Mouse (Mus musculus) left cerebral cortex, postnatal 36 days (tissue): ENCODE measurements around the gene Ppp6c. TPM values are rescaled to one million over a fixed set of nuclear protein-coding genes. Genes with fewer than 3 reads are reported as not detected.
A peak's percentile ranks its signal among the peaks of the same experiment; 100 is the strongest.
"Not testable (repeated sequence)": the region's sequence is repeated elsewhere in the genome, so short reads cannot be mapped to it uniquely, and the experiment has no call there.

Experiments used
- DNase-seq, 2 experiments: peaks; one replicate each; pipeline ENCODE4 v3.0.0; 2021 to 2022; ENCODE audit warnings: low spot score in 2 of 2, mixed read lengths in 1 of 2
- intact Hi-C: fragments of 180-260 bp; cut with DNase I; formaldehyde crosslinking; loops from one replicate; pipeline ENCODE4 v1.15.1; 2025
- total RNA-seq, 2 experiments: library from RNA; stranded (reverse); gene quantifications; 2 replicates each; pipeline ENCODE4 v1.2.3; 2021

The Ppp6c gene
- total RNA-seq: 10 to 100 TPM; 63.0 to 64.6 TPM

GRCm38 (mm10) chr2:39226019-39226640 is at the start of gene Ppp6c:
Ppp6c (minus strand) TSS chr2:39226451.
- intact Hi-C loops: no loop called here
- peak; percentile 93 to 95 for DNase-seq

DNA sequence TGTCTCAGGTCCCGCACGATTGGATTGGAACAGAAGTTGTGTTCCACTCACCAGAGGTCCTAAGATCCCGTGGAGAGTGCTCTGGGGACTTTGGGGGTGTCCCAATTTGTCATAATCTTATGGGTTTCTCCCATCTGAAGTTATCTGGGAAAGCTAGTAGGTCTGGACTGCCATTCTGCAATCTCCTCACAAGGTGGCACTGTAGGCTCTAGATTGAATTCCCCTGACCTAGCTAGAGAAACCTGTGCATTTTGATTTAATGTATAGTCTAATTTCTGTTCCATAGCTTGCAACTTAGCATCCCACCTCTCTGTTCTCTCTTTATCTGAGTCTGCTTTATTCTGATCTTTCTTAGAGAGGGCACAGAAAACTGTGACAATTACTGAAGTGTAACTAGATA is 42.1 kb upstream of the Ppp6c start:
- no peak for DNase-seq
- intact Hi-C loops: no loop called here

DNA sequence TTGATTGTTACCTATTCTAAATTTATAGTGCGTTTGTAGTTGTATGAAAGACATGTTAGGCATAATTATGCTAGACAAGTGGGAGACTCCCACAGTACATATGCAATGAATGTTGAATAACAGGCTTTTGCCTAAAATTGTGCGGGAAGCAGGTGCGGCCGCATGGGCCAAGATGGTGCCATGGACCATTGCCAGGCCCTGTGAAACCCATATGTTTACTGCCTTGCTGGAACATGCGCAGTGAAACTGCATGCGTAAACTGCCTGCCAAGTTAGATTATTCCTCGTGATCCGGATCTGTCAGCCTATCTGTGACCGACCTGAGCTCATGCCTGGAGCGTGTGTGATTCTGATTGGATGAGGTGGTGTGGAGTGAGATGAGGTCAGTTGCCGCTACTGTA is 26.0 kb upstream of the Ppp6c start:
- peak in 1 of 2 experiments; percentile 23 for DNase-seq
- intact Hi-C loops: not testable (repeated sequence)

GRCm38 (mm10) chr2:39246862-39247261 is 20.6 kb upstream of the Ppp6c start:
- DNase-seq, intact Hi-C loops: not testable (repeated sequence)

- intact Hi-C loops: no loop called here
These were observed 480 bp upstream of the Ppp6c start for GRCm38 (mm10) chr2:39226731-39227130.

DNA sequence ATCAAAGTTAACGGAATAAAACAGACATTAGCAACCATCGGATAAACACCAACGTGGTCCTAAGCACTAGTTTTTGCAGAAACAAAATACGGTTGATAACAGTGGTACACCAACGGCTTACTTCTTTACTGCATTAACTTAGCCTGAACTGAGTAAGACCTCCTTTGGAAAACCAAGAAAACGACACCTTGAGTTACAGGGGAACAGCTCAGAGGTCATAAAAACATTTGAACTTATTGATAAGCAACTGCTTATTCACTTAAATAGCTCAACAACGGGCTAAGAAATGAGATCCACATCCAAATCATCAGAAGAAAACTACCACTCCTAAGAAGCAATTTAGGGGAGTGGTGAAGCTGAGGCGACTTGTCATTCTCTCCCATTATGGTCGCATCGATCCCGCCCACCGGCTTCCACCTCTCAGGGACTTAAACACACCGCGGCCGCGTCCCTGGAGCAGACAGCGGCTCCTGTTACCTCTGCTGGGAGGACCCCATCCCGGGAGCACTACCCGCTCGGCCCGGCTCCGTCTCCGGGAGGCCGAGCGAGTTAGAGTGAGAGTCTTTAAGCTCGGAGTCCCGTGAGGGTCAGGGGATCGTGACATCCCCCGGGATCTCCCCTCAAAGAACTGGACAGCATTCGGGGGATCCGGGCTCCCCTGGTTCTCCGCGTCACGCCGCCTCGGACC is 776 bp downstream of the Ppp6c start:
- intact Hi-C loops: not testable (repeated sequence)
- DNase-seq: peak in 1 of 2 experiments; percentile 58

More at GRCm38 (mm10) chr2:39226731-39227130, 480 bp upstream of the Ppp6c start:
- DNase-seq: no peak

- intact Hi-C loops: no loop called here
- DNase-seq: no peak
These were observed 1.6 kb downstream of the Ppp6c start for GRCm38 (mm10) chr2:39224621-39225020.

GRCm38 (mm10) chr2:39220010-39220409 is 6.2 kb downstream of the Ppp6c start:
- no peak for DNase-seq
- intact Hi-C loops: no loop called here

- no peak for DNase-seq
- intact Hi-C loops: no loop called here
These were observed 7.2 kb downstream of the Ppp6c start for GRCm38 (mm10) chr2:39219034-39219433.

DNA sequence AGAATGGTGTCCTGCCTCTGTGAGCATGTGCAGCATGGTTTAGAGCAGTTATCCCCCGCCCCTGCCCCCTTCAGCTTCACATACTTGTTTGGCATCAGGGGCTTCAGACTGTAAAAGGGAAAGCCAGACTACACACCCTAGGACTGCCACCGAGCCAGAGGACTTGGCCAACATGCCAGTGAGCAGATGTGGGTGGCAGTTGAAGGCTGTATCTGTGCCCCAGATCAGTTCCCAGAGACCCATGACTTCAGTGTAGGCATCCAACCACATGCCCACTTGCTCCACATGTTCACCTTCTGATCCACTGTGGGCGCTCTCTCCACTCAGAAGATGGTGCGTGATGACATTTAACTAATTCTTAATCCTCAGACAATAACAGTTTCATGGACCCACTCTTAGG is 9.1 kb downstream of the Ppp6c start:
- no peak for DNase-seq
- intact Hi-C loops: no loop called here

GRCm38 (mm10) chr2:39210738-39211137 is 15.5 kb downstream of the Ppp6c start:
- no peak for DNase-seq
- intact Hi-C loops: no loop called here

- intact Hi-C loops: no loop called here
- DNase-seq: no peak
These were observed 22.9 kb downstream of the Ppp6c start for GRCm38 (mm10) chr2:39203359-39203758.

- intact Hi-C loops: loop anchor here (10.0 kb wide), 1 partner anchor 130 kb away; the partner anchor contains the start of gene Golga1
- no peak for DNase-seq
These were observed 31.4 kb downstream of the Ppp6c start for GRCm38 (mm10) chr2:39194809-39195208.

- peak; percentile 98 to 99 for DNase-seq
- intact Hi-C loops: loop anchor here (10.0 kb wide), 1 partner anchor 126 kb away; the partner anchor contains the start of gene Golga1
These were observed 35.6 kb downstream of the Ppp6c start, which contains the start of gene Scai for GRCm38 (mm10) chr2:39190561-39191056. Scai (minus strand) TSS chr2:39190734.

DNA sequence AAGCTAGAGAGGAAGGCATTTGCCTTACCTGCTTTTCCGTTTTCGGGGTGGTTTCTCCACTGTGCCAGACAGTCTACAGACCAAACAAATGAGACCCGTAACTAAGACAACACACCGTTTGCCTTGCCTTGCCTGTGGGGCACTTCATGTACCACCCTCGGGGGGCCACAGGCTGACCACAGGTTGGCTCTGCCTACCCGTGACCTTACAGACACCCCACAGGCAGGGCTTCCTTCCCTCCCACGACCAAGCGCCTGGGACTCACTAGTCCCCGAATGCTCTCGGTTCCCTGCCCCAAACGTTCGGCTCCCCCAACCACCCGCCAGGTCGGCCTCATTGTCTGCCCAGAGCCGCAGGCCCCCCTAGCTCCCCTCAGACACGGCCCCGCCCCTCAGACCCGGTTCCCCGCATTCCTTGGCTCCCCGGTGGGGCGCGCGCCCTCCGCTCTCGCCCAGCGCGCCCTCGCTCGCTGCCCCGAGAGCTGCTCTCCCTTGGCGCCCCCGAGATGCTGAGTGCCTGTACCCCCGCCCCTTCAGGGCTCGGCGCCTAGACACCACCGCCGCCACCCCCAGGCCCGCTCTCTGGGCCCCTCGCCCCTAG is 36.2 kb downstream of the Ppp6c start:
- DNase-seq: peak; percentile 13 to 16
- intact Hi-C loops: loop anchor here (10.0 kb wide), 1 partner anchor 125 kb away; the partner anchor contains the start of gene Golga1

- intact Hi-C loops: no loop called here
These were observed 40.3 kb downstream of the Ppp6c start for GRCm38 (mm10) chr2:39185942-39186341.

GRCm38 (mm10) chr2:39183587-39183986 is 42.7 kb downstream of the Ppp6c start:
- intact Hi-C loops: no loop called here
- no peak for DNase-seq

More at GRCm38 (mm10) chr2:39185942-39186341, 40.3 kb downstream of the Ppp6c start:
- no peak for DNase-seq

DNA sequence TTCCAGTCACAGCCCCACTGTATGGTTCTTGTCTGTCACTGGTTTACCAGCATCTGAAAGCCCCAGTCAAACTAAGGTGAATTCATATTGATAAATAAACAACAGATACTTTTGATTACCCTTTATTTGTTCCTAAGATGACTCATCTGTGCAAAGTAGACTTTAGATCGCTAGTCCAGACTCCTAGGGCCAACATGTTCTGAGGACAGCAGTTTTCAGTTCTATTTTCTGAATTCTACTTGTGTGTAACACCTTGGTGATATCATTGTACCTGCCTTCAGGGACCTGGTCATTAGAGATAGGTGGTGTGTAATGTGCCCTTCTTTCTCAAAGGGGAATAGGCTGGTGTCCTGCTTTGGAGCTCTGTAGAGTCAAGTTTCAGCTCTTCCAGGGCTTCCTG is 65.3 kb downstream of the Ppp6c start:
- no peak for DNase-seq
- intact Hi-C loops: no loop called here

DNA sequence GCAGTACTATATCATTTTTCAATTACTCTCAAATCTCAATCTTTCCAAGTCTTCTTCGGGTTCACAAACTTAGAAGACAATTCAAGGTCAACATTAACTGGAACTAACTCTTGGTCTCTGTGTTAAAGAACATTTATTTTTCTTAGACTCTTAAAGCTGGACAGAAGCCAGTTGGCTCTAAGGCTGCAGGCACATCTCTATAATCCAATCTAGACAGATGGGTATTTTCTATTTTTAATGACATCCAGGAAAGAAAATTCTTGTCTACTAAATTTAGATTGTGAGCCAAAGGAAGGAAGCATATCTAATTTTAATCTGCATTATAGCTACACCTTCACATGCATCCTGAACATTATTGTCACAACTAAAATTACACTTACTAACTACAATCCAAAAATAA is 68.3 kb downstream of the Ppp6c start:
- DNase-seq: no peak
- intact Hi-C loops: no loop called here

DNA sequence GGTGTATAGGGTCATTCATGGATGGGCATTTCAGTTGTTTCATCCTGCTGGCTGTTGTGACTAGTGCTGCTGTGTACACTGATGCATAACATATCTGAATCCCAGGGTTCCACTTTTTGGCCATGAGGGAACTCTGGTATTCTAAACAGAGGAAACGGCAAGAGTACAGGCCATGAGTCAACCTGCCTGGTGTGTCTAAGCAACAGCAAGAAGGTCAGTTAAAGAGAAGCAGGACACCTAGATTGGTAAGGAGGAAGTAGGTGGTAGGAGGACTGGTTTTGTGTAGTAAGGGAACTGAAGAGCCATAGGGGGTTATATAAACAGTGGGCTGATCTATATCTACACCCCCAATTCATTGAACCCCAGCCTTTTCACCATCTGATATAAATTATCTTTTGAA is 69.4 kb downstream of the Ppp6c start:
- intact Hi-C loops: no loop called here
- DNase-seq: no peak
